Mouse (Mus musculus): Measurements from ENCODE around the gene Olfr965. TPM values are rescaled to one million over a fixed set of nuclear protein-coding genes. Genes with fewer than 3 reads are reported as not detected.

Gene Olfr965
- polyA plus RNA-seq, 1 experiment from 2014 or later: not detected

Other genes starting within 250 kb of the Olfr965 start
- gene Olfr955, start 239.4 kb upstream of the Olfr965 start, polyA plus RNA-seq (2015; fragmentation: Nextera tagmentation; extraction: Ambion mirVana): not detected in 2 replicates
- gene Olfr44, start 217.4 kb upstream of the Olfr965 start, polyA plus RNA-seq (2015; fragmentation: Nextera tagmentation; extraction: Ambion mirVana): not detected in 2 replicates
- not detected in 2 replicates for gene Olfr957, start 195.5 kb upstream of the Olfr965 start, polyA plus RNA-seq (2015; fragmentation: Nextera tagmentation; extraction: Ambion mirVana)
- gene Olfr958, start 157.3 kb upstream of the Olfr965 start, polyA plus RNA-seq (2015; fragmentation: Nextera tagmentation; extraction: Ambion mirVana): not detected in 2 replicates
- gene Olfr959, start 135.8 kb upstream of the Olfr965 start, polyA plus RNA-seq (2015; fragmentation: Nextera tagmentation; extraction: Ambion mirVana): not detected in 2 replicates
- 63.0 and 69.8 TPM in 2 replicates for gene AW551984, start 107.0 kb upstream of the Olfr965 start, polyA plus RNA-seq (2015; fragmentation: Nextera tagmentation; extraction: Ambion mirVana)
- not detected in 2 replicates for gene Olfr148, start 100.7 kb upstream of the Olfr965 start, polyA plus RNA-seq (2015; fragmentation: Nextera tagmentation; extraction: Ambion mirVana)
- gene Olfr960, start 90.0 kb upstream of the Olfr965 start, polyA plus RNA-seq (2015; fragmentation: Nextera tagmentation; extraction: Ambion mirVana): not detected in 2 replicates
- not detected in 2 replicates for gene Olfr961, start 66.3 kb upstream of the Olfr965 start, polyA plus RNA-seq (2015; fragmentation: Nextera tagmentation; extraction: Ambion mirVana)
- not detected in 2 replicates for gene Olfr963, start 44.1 kb upstream of the Olfr965 start, polyA plus RNA-seq (2015; fragmentation: Nextera tagmentation; extraction: Ambion mirVana)
- not detected in 2 replicates for gene Olfr149, start 4.2 kb upstream of the Olfr965 start, polyA plus RNA-seq (2015; fragmentation: Nextera tagmentation; extraction: Ambion mirVana)
- gene Olfr150, start 19.6 kb downstream of the Olfr965 start, polyA plus RNA-seq (2015; fragmentation: Nextera tagmentation; extraction: Ambion mirVana): not detected in 2 replicates
- gene Olfr967, start 34.9 kb downstream of the Olfr965 start, polyA plus RNA-seq (2015; fragmentation: Nextera tagmentation; extraction: Ambion mirVana): not detected in 2 replicates
- gene Olfr968, start 71.9 kb downstream of the Olfr965 start, polyA plus RNA-seq (2015; fragmentation: Nextera tagmentation; extraction: Ambion mirVana): not detected in 2 replicates
- not detected in 2 replicates for gene Olfr969, start 79.6 kb downstream of the Olfr965 start, polyA plus RNA-seq (2015; fragmentation: Nextera tagmentation; extraction: Ambion mirVana)
- gene Olfr970, start 97.5 kb downstream of the Olfr965 start, polyA plus RNA-seq (2015; fragmentation: Nextera tagmentation; extraction: Ambion mirVana): not detected in 2 replicates
- not detected in 2 replicates for gene Olfr971, start 125.5 kb downstream of the Olfr965 start, polyA plus RNA-seq (2015; fragmentation: Nextera tagmentation; extraction: Ambion mirVana)
- not detected in 2 replicates for gene Olfr972, start 155.1 kb downstream of the Olfr965 start, polyA plus RNA-seq (2015; fragmentation: Nextera tagmentation; extraction: Ambion mirVana)
- not detected in 2 replicates for gene Olfr229, start 196.0 kb downstream of the Olfr965 start, polyA plus RNA-seq (2015; fragmentation: Nextera tagmentation; extraction: Ambion mirVana)
- gene Olfr974, start 226.1 kb downstream of the Olfr965 start, polyA plus RNA-seq (2015; fragmentation: Nextera tagmentation; extraction: Ambion mirVana): not detected in 2 replicates
- 0.06 TPM in 1 of 2 replicates, not detected in the other for gene Olfr975, start 240.7 kb downstream of the Olfr965 start, polyA plus RNA-seq (2015; fragmentation: Nextera tagmentation; extraction: Ambion mirVana)
- not detected in 2 replicates for gene Olfr976, start 249.8 kb downstream of the Olfr965 start, polyA plus RNA-seq (2015; fragmentation: Nextera tagmentation; extraction: Ambion mirVana)

Measured in hindbrain, embryonic 13.5 days (tissue).